Mouse (Mus musculus): Measurements from ENCODE around the gene Lefty1.
"Not testable (repeated sequence)": the region's sequence is repeated elsewhere in the genome, so short reads cannot be mapped to it uniquely, and the experiment has no call there.

DNA sequence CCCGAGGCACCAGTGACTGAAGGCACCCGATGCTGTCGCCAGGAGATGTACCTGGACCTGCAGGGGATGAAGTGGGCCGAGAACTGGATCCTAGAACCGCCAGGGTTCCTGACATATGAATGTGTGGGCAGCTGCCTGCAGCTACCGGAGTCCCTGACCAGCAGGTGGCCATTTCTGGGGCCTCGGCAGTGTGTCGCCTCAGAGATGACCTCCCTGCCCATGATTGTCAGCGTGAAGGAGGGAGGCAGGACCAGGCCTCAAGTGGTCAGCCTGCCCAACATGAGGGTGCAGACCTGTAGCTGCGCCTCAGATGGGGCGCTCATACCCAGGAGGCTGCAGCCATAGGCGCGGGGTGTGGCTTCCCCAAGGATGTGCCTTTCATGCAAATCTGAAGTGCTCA is 2.8 kb downstream of the Lefty1 start:
- not testable (repeated sequence) for TF ChIP-seq CTCF (IDR thresholded peaks at IDR 0.05; ENCODE audit: extremely low read depth, insufficient read length, insufficient replicate concordance, low read depth, low read length); POLR2A (IDR thresholded peaks at IDR 0.05; ENCODE audit: low read depth, low read length)

Data from small intestine, adult 2 months (tissue).